ENCODE assay signal across 15 mouse cellular contexts in the genomic region with DNA sequence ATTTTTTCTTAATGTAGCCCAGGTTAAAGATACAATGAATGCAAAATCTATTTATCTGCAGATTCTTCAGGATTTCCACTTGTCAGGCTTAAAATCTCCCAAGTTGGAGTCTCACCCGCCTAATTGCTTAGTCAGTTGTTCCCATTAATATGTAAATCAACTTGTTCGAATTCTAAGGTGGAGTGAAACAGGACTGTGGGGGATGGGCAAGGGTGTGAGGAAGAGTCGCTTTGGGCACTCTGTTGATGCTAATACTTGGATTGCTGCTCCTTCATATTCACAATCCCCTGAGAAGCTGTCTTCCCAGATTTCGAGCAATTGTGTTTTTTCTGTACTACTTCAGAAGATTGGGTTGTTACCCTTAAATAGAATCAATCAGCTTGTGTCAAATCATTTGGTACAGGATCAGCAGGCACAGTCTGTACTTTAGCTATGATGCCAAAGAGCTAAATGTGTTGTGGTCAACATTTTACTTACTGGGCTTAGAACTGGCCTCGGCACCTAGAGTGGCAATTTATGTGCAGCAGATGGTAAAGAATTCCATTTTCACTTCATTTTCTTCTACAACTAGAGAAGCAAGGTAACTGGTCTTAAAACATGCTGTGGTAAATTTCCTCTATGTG.
A peak's percentile ranks its signal among the peaks of the same experiment; 100 is the strongest.
DNase-seq lines count a peak whose midpoint lies in the region; ATAC-seq and TF ChIP-seq lines count a peak whose summit lies in the region.
"Had no signal": no experiment of that assay in that cellular context is flagged by ENCODE, and none has a peak within 500 bp of the region (broad histone marks: within the 10 kb centered on the region; RNA-seq: fewer than 3 reads in every experiment).

No protein-coding gene starts in this region.

- peaks cover 2% of the 10 kb centered on the region for H3K4me1 ChIP-seq in ES-Bruce4 (ENCODE audit: control insufficient read depth, insufficient read depth, low read length)
- peaks cover 2% of the 10 kb centered on the region; the same call in 1 of the 2 replicates for H3K4me1 ChIP-seq in forebrain, embryonic 11.5 days (replicated peaks; ENCODE audit: control insufficient read depth, insufficient read depth, low read length)
- H3K4me1 ChIP-seq: heart, embryonic 15.5 days; lung, embryonic 15.5 days had no signal

- peak; percentile 3 for DNase-seq in layer of hippocampus, adult 9-11 months
- DNase-seq in layer of hippocampus, adult 11-12 months (ENCODE audit: low spot score), result no peak
- peak; percentile 45 for DNase-seq in Muller cell, postnatal 12 days (ENCODE audit: inconsistent ontology term)
- peak; percentile 62 for DNase-seq in forebrain, embryonic 11.5 days (ENCODE audit: low spot score)
- no peak for DNase-seq in kidney, postnatal 4 days
- DNase-seq in thymus, adult 18-20 months, result no peak
- DNase-seq: cerebellum, adult 11 months; kidney, adult 18-20 months; kidney, postnatal 36 days; layer of hippocampus, postnatal 36 days had no signal

- peak; percentile 92 for ATAC-seq in forebrain, embryonic 11.5 days (replicated peaks; ENCODE audit: low FRiP score)

- TF ChIP-seq CTCF in ES-Bruce4 (IDR thresholded peaks at IDR 0.05; ENCODE audit: low read depth, low read length), result no peak

- TF ChIP-seq EP300 in ES-Bruce4 (IDR thresholded peaks at IDR 0.05; ENCODE audit: insufficient read depth, low read depth, low read length), result peak; percentile 56; the same call in 1 of the 2 replicates

- H3K9me3 ChIP-seq in ES-Bruce4 (replicated peaks; ENCODE audit: control insufficient read depth, insufficient read depth, low read length, poor library complexity, severe bottlenecking), result 0 out of 2 replicates have a peak, but pooled peaks cover 2% of the 10 kb centered on the region
- H3K9me3 ChIP-seq in forebrain, embryonic 11.5 days (ENCODE audit: control insufficient read depth, low read length), result no peaks in the 10 kb centered on the region
- H3K9me3 ChIP-seq: heart, embryonic 15.5 days; lung, embryonic 15.5 days had no signal

- WGBS in forebrain, embryonic 11.5 days, result 25% methylated on average over 5 of the region's 5 CpGs

- H3K27me3 ChIP-seq in ES-Bruce4 (ENCODE audit: control insufficient read depth, insufficient read depth, low read length, poor library complexity, severe bottlenecking), result no peaks in the 10 kb centered on the region
- H3K27me3 ChIP-seq in forebrain, embryonic 11.5 days (ENCODE audit: control insufficient read depth, insufficient read depth, low read length), result no peaks in the 10 kb centered on the region
- H3K27me3 ChIP-seq: heart, embryonic 15.5 days; hindbrain, embryonic 12.5 days; lung, embryonic 15.5 days had no signal

- no peak for TF ChIP-seq POLR2A in ES-Bruce4 (IDR thresholded peaks at IDR 0.05; ENCODE audit: insufficient read depth, low read length)

- H3K4me2 ChIP-seq in forebrain, embryonic 11.5 days (ENCODE audit: low read depth, low read length, severe bottlenecking), result no peak overlapping the region
- H3K4me2 ChIP-seq: heart, embryonic 15.5 days; hindbrain, embryonic 12.5 days; lung, embryonic 15.5 days had no signal

- H3K9ac ChIP-seq in ES-Bruce4 (ENCODE audit: low read depth, poor library complexity, severe bottlenecking), result no peak overlapping the region
- no peak overlapping the region for H3K9ac ChIP-seq in forebrain, embryonic 11.5 days (ENCODE audit: low read length)
- H3K9ac ChIP-seq: heart, embryonic 15.5 days; hindbrain, embryonic 12.5 days; lung, embryonic 15.5 days had no signal

- no peak overlapping the region for H3K4me3 ChIP-seq in ES-Bruce4 (ENCODE audit: low read depth, low read length)
- no peak overlapping the region for H3K4me3 ChIP-seq in forebrain, embryonic 11.5 days (ENCODE audit: low read depth, low read length)
- H3K4me3 ChIP-seq: heart, embryonic 15.5 days; hindbrain, embryonic 12.5 days; lung, embryonic 15.5 days; myocyte had no signal

- no peak overlapping the region for H3K27ac ChIP-seq in ES-Bruce4 (ENCODE audit: insufficient read depth, low read length)
- H3K27ac ChIP-seq in forebrain, embryonic 11.5 days (ENCODE audit: low read depth, low read length), result no peak overlapping the region
- H3K27ac ChIP-seq: heart, embryonic 15.5 days; hindbrain, embryonic 12.5 days; lung, embryonic 15.5 days had no signal

- no peaks in the 10 kb centered on the region for H3K36me3 ChIP-seq in ES-Bruce4 (ENCODE audit: control insufficient read depth, insufficient read depth, low read length, poor library complexity, severe bottlenecking)
- H3K36me3 ChIP-seq in forebrain, embryonic 11.5 days (ENCODE audit: control insufficient read depth, insufficient read depth, low read length), result no peaks in the 10 kb centered on the region
- H3K36me3 ChIP-seq: heart, embryonic 15.5 days; hindbrain, embryonic 12.5 days; lung, embryonic 15.5 days had no signal

Comparison
In these comparisons a context has a peak if more than half of its experiments do, and no peak if none do; other contexts are left out.
1. DNase-seq: peak in layer of hippocampus, adult 9-11 months (single experiment), Muller cell, postnatal 12 days (single experiment) and forebrain, embryonic 11.5 days (single experiment); none in layer of hippocampus, adult 11-12 months (single experiment), kidney, postnatal 4 days (0 of 2) and thymus, adult 18-20 months (0 of 2).